Mouse (Mus musculus): ENCODE measurements around the gene Arhgdia. TPM values are rescaled to one million over a fixed set of nuclear protein-coding genes. Genes with fewer than 3 reads are reported as not detected.
"Not testable (repeated sequence)": the region's sequence is repeated elsewhere in the genome, so short reads cannot be mapped to it uniquely, and the experiment has no call there.

The Arhgdia gene
- total and polyA plus RNA-seq, 2 experiments from 2014 or later = 297 to 425 TPM

DNA sequence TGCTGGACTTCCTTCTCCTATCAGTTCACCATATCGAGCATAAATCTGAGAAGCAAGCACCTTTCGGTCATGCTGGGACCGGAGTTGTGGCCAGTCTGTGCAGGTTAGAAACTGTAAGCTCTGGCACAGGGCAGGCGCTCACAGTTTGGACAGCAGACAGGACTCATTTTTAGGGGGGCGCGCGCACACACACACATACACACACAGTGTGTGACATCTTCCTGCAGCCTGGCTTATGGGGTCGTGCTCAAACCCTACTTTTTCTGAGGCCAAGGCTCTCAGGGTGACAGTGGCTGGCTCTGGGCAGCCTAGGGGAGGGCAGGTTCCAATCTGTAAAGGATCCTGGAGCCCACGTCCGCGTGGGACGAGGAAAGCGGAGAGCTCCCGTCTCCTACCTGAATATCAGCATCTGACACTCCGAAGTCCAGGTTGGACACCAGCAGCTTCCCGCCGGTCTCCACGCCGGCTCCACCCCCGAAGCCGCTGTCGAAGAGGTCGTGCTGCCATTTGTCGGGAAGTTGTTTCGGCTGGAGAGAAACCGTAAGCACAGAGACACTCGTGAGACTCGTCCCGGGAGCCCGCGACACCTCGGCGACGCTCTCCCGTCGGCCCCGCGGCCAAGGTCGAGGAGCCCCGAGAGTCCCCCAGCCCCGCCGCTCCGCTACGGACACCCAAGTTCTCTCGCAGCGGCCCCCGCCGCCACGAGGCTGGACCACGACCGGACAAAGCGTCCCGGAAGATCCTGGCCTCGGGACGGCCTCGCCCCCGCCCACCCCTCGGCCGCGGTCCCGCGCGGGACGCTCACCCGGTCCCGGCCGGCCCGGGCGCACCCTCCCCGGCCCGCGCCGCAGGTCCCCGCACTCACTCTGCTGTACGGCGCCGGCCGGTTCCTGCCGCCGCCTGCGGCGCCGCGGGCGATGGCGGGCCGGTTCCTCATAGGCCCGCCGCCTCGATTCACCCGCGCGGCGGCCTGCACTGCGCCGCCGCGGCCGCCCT, 16.1 kb upstream of the Arhgdia start:
- Histone ChIP-seq H3K4me3 (ENCODE audit: low read length) (peak overlapping the region; percentile 97), H3K27me3 (ENCODE audit: insufficient read depth, low read length) (no peaks in the 10 kb centered on the region), H3K9ac (replicated peaks; ENCODE audit: low read length) (peak overlapping the region; percentile 94), H3K9me3 (ENCODE audit: low read length) (no peaks in the 10 kb centered on the region), H3K4me1 (ENCODE audit: insufficient read depth, low read length) (peaks cover 12% of the 10 kb centered on the region), H3K4me2 (ENCODE audit: low read depth, low read length) (peak overlapping the region; percentile 90), H3K27ac (peak overlapping the region; percentile 94), H3K36me3 (ENCODE audit: insufficient read depth, low read length) (peaks cover 43% of the 10 kb centered on the region)
- no peak for TF ChIP-seq CTCF (IDR thresholded peaks at IDR 0.05; ENCODE audit: low read depth)
- ATAC-seq = no peak
- DNase-seq (ENCODE audit: low spot score) = no peak
- WGBS = 7% methylated on average over 74 of the region's 99 CpGs

DNA sequence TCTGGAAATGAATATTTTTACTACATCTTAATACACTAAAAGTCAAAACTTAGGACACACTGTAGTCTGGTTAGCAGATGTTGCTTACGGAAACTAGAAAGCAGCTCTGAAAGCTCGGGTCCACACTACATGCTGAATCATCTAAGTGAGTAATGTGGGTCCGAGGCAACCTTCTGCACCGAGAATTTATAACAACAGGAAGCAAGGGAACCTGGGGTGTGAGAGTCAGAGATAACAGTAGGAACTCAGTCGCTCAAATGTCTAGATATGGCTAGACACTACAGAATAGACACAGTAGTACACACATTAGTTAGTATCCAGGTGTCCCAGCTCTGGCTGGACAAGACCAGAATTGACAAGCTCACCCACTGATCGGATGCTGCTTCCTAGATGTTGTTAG, 7.1 kb upstream of the Arhgdia start:
- H3K27ac ChIP-seq = no peak overlapping the region
- DNase-seq (ENCODE audit: low spot score) = no peak
- no peak overlapping the region for H3K4me2 ChIP-seq (ENCODE audit: low read depth, low read length)
- no peaks in the 10 kb centered on the region for H3K9me3 ChIP-seq (ENCODE audit: low read length)
- no peak for ATAC-seq
- H3K4me3 ChIP-seq (ENCODE audit: low read length) = no peak overlapping the region
- no peak for TF ChIP-seq CTCF (IDR thresholded peaks at IDR 0.05; ENCODE audit: low read depth)
- 94% methylated on average over 6 of the region's 6 CpGs for WGBS
- no peak overlapping the region for H3K9ac ChIP-seq (replicated peaks; ENCODE audit: low read length)
- H3K4me1 ChIP-seq (ENCODE audit: insufficient read depth, low read length) = no peaks in the 10 kb centered on the region
- peaks cover 36% of the 10 kb centered on the region for H3K36me3 ChIP-seq (ENCODE audit: insufficient read depth, low read length)
- H3K27me3 ChIP-seq (ENCODE audit: insufficient read depth, low read length) = no peaks in the 10 kb centered on the region

DNA sequence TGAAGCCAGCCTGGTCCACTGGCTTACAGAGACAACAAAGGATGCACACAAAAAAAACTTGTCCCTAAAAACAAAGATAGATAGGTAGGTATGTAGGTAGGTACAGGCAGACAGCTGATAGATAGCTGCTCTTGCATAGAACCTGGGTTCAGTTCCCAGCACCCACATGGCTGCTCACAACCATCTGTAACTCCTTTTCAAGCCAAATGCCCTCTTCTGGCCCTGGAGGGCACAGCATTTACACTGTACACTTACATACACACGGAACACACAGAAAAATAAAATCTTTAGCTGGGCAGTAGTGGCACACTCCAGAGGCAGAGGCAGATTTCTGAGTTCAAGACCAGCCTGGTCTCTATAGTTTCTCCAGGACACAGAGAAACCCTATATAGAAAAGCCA, 2.5 kb upstream of the Arhgdia start:
- H3K4me2 ChIP-seq (ENCODE audit: low read depth, low read length) = no peak overlapping the region
- no peaks in the 10 kb centered on the region for H3K9me3 ChIP-seq (ENCODE audit: low read length)
- no peak for DNase-seq (ENCODE audit: low spot score)
- ATAC-seq = no peak
- peaks cover 15% of the 10 kb centered on the region for H3K4me1 ChIP-seq (ENCODE audit: insufficient read depth, low read length)
- H3K9ac ChIP-seq (replicated peaks; ENCODE audit: low read length) = no peak overlapping the region
- TF ChIP-seq CTCF (IDR thresholded peaks at IDR 0.05; ENCODE audit: low read depth) = peak; percentile 12; the same call in 1 of the 2 replicates
- 91% methylated on average over 1 of the region's 1 CpGs for WGBS
- no peak overlapping the region for H3K27ac ChIP-seq
- H3K36me3 ChIP-seq (ENCODE audit: insufficient read depth, low read length) = peaks cover 25% of the 10 kb centered on the region
- no peak overlapping the region for H3K4me3 ChIP-seq (ENCODE audit: low read length)
- no peaks in the 10 kb centered on the region for H3K27me3 ChIP-seq (ENCODE audit: insufficient read depth, low read length)

DNA sequence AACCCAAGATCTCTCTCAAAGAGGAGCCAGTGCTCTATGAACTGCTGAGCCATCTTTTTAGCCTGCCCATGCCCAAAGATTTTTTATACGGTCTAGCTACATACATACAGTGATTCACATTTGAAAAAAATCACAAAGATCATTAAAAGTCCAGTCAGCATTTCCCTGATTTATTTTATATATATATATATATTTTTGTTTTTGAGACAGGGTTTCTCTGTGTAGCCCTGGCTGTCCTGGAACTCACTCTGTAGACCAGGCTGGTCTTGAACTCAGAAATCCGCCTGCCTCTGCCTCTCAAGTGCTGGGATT, 1.5 kb upstream of the Arhgdia start:
- not testable (repeated sequence) for H3K4me3 ChIP-seq (ENCODE audit: low read length); H3K4me2 ChIP-seq (ENCODE audit: low read depth, low read length); H3K9me3 ChIP-seq (ENCODE audit: low read length); ATAC-seq; H3K9ac ChIP-seq (replicated peaks; ENCODE audit: low read length); DNase-seq (ENCODE audit: low spot score); H3K27me3 ChIP-seq (ENCODE audit: insufficient read depth, low read length)
- Histone ChIP-seq H3K4me1 (ENCODE audit: insufficient read depth, low read length) (peaks cover 15% of the 10 kb centered on the region), H3K27ac (peak overlapping the region; percentile 97; the same call in 1 of the 2 replicates), H3K36me3 (ENCODE audit: insufficient read depth, low read length) (peaks cover 28% of the 10 kb centered on the region)
- WGBS = 93% methylated on average over 2 of the region's 2 CpGs

DNA sequence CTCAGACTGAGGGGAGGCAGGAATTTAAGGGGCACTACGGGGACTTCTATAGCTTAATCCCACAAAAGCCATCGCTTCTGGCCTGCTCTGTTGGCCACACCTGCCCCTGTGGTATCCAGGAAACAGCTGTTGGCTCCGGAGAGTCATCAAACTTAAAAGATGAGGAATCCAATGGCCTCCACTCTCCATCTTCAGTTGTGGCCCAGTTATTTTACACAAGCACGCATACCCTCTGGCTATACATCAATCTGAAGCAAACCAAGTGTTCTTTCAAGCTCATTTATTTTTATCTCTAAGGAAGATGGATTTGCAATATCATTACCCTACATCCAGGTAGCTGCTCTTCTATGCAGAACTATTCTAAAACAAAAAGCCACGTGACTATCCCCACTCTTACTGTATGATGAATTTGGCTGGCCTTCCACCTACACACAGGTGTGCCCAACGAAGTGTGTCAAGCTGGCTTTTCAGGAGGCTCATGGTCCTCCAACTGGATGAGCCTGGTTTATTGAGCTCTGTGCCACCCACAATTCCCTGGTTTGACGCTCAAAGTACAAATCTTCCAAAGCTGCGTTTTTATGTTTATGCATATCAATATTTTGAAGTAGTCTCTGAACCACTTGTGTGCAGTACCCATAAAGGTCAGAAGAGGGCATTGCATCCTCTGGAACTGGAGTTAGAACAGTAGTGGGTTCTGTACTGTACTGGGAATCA, 1.0 kb upstream of the Arhgdia start:
- Histone ChIP-seq H3K36me3 (ENCODE audit: insufficient read depth, low read length) (peaks cover 34% of the 10 kb centered on the region), H3K27me3 (ENCODE audit: insufficient read depth, low read length) (no peaks in the 10 kb centered on the region), H3K9ac (replicated peaks; ENCODE audit: low read length) (peak overlapping the region; percentile 97; the same call in 1 of the 2 replicates), H3K4me2 (ENCODE audit: low read depth, low read length) (peak overlapping the region; percentile 99), H3K4me1 (ENCODE audit: insufficient read depth, low read length) (peaks cover 15% of the 10 kb centered on the region), H3K4me3 (ENCODE audit: low read length) (peak overlapping the region; percentile 89), H3K9me3 (ENCODE audit: low read length) (no peaks in the 10 kb centered on the region), H3K27ac (peak overlapping the region; percentile 97)
- 69% methylated on average over 8 of the region's 8 CpGs for WGBS
- DNase-seq (ENCODE audit: low spot score) (peak; percentile 41), ATAC-seq (no peak)
- TF ChIP-seq CTCF (IDR thresholded peaks at IDR 0.05; ENCODE audit: low read depth) = peak; percentile 57

DNA sequence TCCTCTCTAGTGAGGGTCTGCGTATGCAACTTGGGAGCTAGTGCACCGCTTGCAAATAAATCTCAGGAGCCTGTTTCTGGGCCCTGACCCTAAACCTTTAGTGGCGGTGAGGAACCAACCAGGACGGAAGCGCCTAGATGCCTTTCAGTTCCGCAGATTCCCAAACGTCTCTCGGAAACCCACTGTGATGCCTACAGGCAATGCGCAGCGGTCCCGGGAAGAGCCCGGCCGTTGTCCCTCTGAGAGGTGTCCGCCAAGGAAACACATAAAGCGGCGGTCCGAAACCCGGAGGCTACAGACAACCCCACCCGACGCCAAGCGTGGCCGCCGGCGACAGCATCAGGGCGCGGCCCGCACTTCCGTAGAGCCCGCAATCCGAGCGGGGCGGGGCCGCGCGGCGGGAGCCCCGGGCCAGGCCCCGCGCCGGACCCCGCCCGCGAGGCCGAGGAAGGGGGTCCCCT, 523 bp downstream of the Arhgdia start:
- H3K4me3 ChIP-seq (ENCODE audit: low read length) = peak overlapping the region; percentile 89
- peak overlapping the region; percentile 97 for H3K9ac ChIP-seq (replicated peaks; ENCODE audit: low read length)
- no peaks in the 10 kb centered on the region for H3K27me3 ChIP-seq (ENCODE audit: insufficient read depth, low read length)
- peak; percentile 33; the same call in 1 of the 2 replicates for ATAC-seq
- WGBS = under 1% methylated on average over 28 of the region's 44 CpGs
- H3K9me3 ChIP-seq (ENCODE audit: low read length) = no peaks in the 10 kb centered on the region
- H3K4me2 ChIP-seq (ENCODE audit: low read depth, low read length) = peak overlapping the region; percentile 99
- DNase-seq (ENCODE audit: low spot score) = peak; percentile 49
- H3K4me1 ChIP-seq (ENCODE audit: insufficient read depth, low read length) = peaks cover 15% of the 10 kb centered on the region
- TF ChIP-seq CTCF (IDR thresholded peaks at IDR 0.05; ENCODE audit: low read depth) = no peak
- H3K27ac ChIP-seq = peak overlapping the region; percentile 97
- peaks cover 30% of the 10 kb centered on the region for H3K36me3 ChIP-seq (ENCODE audit: insufficient read depth, low read length)

All from hindbrain, postnatal 0 days (tissue).